Mouse (Mus musculus): ENCODE data around the gene Nsun7.

The Nsun7 gene

DNA sequence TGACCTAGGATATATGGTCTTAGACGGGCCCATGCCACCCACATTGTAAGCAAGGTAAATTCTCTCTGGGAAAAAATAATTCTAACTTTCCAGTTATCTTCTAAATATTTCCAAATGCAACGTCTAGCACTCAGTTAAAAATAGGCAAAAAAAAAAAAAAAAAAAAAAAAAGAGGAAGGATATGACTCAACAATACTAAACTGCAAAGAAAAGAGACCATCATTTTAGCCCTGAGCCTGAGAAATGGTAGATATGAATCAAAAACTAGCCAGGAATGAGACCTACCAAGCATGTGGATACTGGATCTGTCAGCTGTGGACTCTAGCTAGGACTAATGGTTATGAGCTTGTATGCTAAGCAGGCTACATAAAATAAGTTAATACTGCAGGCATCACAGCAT, 20.0 kb downstream of the Nsun7 start:
- no peak for DNase-seq (ENCODE audit: low read depth, low spot score)

DNA sequence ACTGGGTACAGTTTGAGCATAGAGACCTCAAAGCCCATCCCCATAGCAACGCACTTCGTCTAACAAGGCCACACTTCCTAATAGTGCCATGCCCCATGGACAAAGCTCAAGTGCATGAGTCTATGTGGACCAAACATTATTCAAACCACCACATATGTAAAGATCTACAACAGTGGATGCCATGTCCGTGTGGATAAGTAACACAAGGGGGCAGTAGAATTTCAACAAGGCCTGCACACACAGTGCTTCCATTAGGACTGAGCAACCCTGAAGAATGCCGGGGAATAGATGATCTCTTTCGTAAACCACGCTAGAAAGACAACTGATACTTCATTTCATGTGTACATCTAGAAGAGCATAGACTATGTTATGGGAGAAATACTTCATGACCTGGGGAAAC, 21.0 kb downstream of the Nsun7 start:
- DNase-seq (ENCODE audit: low read depth, low spot score): no peak

DNA sequence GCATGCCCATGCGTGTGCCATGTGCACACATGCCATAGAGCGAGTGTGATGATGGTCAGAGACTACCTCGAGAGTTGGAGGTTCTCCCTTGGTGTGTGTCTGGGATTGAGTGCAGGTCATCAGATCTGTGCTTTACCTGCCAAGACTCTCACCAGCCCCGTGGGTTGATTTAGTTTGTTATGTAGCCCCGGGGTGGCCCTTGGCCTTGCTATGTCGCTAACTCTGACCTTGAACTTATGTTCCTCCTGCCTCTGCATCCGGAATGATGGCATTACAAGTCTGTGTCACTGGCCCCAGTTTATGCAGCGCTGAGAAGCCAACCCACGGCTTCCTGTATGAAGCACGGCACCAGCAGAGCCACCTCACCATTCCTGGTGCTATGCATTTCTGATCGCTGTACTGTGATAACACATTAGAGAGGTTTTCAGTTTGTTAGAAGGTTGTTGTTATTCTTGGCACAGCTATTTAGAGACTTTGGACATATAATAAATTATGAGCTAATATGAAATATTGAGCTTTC, 34.5 kb downstream of the Nsun7 start:
- no peak for DNase-seq (ENCODE audit: low read depth, low spot score)

GRCm38 (mm10) chr5:66294952-66295351, 35.3 kb downstream of the Nsun7 start:
- no peak for DNase-seq (ENCODE audit: low read depth, low spot score)

DNA sequence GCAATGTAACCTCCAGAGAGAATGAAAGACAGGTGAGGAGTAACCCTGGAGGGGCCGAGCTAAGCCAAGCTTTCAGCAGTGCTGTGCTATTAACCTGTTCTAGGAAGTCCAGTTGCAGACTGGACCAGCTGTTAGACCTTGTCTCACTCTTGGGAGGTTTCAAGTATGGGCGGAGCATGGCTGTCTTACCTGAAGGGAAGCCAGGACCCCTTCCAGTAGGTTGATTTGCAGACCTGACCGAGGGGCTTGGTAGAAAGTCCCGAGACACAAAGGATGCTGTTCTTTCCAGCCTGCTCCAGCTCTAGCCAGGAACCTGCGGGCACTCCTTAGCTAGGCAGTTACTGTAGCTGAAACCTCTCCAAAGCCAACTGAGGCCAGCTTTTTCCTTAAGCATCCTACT, 36.4 kb downstream of the Nsun7 start:
- no peak for DNase-seq (ENCODE audit: low read depth, low spot score)

- no peak for DNase-seq (ENCODE audit: low read depth, low spot score)
These were observed 39.2 kb downstream of the Nsun7 start for GRCm38 (mm10) chr5:66298856-66299255.

GRCm38 (mm10) chr5:66300576-66300975, 40.9 kb downstream of the Nsun7 start:
- DNase-seq (ENCODE audit: low read depth, low spot score): no peak

DNA sequence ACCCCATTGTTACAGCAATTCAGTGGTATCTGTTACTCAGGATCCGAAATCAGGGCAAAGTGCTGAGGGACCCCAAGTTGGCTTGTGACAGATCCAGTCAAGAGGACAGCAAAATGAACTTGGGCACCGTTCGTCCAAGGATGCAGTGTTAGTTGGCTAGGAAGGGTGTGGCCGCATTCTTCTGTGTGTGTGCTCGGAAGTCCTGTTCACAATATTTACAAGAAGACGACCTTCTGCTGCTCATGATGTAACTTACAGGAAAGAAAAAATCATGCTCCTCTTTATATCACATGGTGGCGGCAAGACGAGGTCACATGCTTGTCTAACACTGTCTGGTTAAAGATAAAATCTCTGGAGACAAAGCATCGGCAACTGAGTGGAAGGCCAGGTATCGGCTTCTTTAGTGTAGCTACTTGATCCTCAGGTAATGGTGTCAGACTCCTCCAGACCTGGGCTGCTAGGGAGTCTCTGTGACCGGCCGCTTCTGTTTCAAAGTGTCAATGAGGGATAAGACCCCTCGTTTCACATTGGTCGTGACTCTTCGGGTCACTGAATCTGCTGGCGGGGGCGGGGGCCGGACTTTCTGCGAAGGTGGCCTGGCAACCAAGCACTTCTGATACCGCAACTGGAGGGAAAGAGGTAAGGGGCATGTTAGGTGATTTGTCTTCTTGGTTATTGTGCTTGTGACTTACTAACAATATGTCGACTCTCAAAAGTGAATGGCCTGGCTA, 42.6 kb downstream of the Nsun7 start:
- DNase-seq (ENCODE audit: low read depth, low spot score): no peak

- no peak for DNase-seq (ENCODE audit: low read depth, low spot score)
These were observed 43.2 kb downstream of the Nsun7 start for GRCm38 (mm10) chr5:66302873-66303272.

DNA sequence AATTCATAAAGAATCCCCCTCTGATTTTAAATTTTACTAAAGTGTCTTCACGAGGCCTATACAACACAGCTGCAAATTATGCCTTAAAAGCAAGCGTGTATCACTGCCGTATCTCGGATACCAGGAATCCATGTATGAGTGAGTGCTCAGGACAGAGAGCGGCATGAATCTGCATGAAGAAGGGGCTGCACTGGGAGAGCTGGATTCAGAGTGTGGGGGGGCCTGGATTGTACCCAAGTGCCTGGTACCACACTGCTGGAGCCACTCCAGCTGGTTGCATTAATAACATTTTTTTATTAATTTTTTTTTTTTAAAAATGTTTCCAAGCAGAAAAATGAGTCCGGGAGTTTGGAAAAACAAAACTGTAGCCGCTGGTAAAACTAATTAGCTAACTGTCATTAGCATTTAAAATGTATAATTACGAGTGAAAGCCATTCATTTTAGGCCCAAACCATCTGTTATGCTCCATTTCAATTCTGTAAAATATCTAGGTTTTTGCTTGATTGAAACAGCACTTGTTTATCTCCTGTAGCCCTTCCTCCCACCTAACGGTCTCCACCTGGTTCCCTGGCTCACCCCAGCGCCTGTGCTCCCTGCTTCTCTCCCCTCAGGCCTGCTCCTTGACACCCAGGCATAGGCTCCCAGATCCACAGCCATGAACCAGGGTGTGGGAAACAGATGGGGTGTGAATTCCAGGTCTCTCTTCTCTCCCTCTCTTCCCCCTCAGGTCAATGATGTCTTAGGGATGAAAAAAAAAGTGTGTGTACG, 44.8 kb downstream of the Nsun7 start:
- no peak for DNase-seq (ENCODE audit: low read depth, low spot score)

GRCm38 (mm10) chr5:66305511-66305910, 45.8 kb downstream of the Nsun7 start:
- no peak for DNase-seq (ENCODE audit: low read depth, low spot score)

DNA sequence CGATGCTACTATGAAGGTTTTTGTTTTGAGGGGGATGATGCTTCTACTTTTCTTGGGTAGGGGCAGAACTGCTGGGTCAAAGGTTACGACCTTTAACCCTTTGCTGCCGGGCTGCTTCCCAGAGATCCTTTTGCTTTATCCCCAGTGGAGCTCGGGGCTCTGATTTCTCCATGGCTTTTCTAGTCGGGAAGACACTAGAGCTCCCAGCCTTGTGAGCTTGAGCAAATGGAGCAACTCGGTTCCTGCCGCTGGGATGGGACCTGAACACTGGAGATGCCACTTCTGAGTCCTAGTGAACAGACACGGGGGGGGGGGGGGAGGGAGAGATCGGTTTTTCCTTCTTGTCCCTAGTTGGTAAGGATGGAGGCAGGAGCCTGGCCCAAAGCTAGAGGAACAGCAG, 50.6 kb downstream of the Nsun7 start:
- no peak for DNase-seq (ENCODE audit: low read depth, low spot score)

- no peak for DNase-seq (ENCODE audit: low read depth, low spot score)
These were observed 51.1 kb downstream of the Nsun7 start for GRCm38 (mm10) chr5:66310806-66311205.

GRCm38 (mm10) chr5:66315791-66316190, 56.1 kb downstream of the Nsun7 start:
- no peak for DNase-seq (ENCODE audit: low read depth, low spot score)

DNA sequence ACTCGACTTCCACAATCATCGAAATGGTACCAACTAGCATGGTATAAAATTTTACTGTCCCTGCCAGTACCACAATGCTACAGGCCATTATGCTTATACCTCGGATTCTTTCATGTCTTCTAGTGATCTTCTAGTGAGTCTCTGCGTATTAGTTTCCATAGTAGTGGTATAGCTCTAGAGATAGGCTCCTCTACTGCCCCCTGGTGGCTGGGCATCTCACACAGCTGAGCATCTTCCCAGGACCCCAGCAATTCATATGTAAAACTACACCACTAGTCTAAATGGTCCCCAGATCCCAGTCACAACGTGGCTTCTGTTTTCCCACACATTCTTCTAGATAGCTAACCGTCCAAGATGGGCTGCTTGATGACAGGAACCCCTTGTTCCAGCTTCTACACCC, 59.6 kb downstream of the Nsun7 start:
- no peak for DNase-seq (ENCODE audit: low read depth, low spot score)

- no peak for DNase-seq (ENCODE audit: low read depth, low spot score)
These were observed 60.2 kb downstream of the Nsun7 start for GRCm38 (mm10) chr5:66319827-66320404.

- no peak for DNase-seq (ENCODE audit: low read depth, low spot score)
These were observed 63.4 kb downstream of the Nsun7 start for GRCm38 (mm10) chr5:66323131-66323530.

DNA sequence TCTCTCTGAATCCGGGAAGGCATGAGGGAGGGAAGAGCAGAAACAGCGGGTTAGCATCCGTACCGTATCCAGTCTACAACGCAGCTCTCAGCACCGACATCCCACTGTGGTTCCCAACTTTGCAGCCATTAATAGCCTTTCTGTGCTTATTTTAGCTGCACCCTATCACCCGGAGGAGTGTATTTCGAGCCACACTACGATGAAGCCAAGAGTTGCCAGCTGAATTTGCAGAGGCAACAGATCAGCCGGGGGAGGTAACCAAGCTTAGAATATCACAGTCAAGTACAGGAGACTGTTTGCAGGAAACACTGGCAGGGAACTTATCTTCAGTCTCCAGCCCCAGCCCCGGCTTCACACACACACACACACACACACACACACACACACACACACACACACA, 63.9 kb downstream of the Nsun7 start:
- no peak for DNase-seq (ENCODE audit: low read depth, low spot score)

- no peak for DNase-seq (ENCODE audit: low read depth, low spot score)
These were observed 66.7 kb downstream of the Nsun7 start for GRCm38 (mm10) chr5:66326395-66326794.

- DNase-seq (ENCODE audit: low read depth, low spot score): no peak
These were observed 68.4 kb downstream of the Nsun7 start for GRCm38 (mm10) chr5:66327949-66328726.

DNA sequence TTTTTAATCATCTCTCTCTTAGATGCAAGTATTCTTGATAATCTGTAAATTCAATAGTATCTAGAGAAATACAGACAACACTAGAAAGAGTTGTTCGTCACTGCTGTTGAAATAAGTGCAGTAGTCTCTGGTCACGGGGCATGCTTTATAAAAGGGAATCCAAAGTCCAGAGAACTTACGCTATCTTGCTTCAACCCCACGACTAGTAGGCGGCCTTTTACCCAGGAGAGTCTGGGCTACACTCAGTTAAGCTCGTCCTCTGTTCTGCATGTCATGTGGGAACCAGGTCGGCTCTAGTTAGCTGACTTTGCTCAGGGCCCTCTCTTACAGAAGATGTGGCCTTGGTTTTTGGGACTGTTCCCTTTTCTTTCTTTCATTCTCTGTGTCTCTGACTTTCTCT, 69.1 kb downstream of the Nsun7 start:
- no peak for DNase-seq (ENCODE audit: low read depth, low spot score)

DNA sequence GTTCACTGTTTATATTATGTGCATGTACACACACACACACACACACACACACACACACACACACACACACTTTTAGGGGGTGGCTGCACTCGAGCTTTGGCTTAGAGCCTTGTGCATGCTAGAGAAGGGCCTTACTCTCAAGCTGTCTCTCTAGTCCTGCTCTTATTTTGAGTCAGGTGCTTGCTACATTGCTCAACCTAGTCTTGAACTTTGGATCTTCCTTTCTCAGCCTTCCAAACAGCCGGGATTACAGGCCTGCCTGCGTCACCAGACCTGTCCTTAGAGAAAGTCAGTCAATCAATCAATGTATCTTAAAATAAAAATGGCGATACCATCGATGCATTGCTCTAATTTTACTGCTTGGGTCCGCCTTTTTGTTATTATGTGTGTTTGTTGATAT, 71.1 kb downstream of the Nsun7 start:
- no peak for DNase-seq (ENCODE audit: low read depth, low spot score)
